Mouse (Mus musculus) retina, postnatal 7 days (tissue): ENCODE measurements at regions not wholly inside any gene's neighbourhood (a gene's known extent, or its start where the extent isn't known, plus 50 kb on each side); places are given as distances from the start of the nearest gene placed in this dataset.

ENCODE experiments used
- DNase-seq: peaks from one replicate; pipeline ENCODE4 v3.0.0-alpha.2; 2012; ENCODE audit warnings: low read depth, low spot score

DNA sequence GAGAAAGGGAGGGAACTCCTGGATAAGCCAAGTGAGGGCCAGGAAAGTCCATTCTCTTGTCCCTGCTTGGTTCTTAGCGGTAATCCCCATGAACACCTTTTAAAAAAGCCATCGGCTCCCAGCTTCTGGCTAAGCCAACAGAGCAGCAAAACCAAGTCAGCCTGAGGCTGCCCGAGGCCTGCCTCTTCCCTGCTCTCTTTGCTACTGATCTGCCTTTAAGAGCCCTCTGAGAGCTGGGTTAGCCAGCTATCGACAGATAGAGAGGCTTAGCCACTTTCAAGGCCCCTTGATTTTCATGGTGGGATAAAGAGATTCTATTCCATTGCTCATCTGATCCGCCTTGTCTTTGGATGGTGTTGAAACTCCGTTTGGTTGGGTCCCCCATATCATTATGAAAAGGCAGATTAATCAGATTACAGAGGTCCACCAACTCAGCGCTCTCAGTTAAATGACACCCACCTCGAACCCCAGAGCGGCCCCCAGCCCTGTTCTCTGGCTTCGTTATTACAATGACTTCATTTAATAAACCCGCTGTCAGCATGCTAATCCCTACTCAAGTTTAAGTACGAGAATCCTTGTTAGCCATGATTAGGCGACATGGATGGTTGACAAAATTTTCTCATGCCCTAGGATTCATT lies 66.1 kb downstream of the Slc4a3 start:
- DNase-seq = peak; percentile 11

DNA sequence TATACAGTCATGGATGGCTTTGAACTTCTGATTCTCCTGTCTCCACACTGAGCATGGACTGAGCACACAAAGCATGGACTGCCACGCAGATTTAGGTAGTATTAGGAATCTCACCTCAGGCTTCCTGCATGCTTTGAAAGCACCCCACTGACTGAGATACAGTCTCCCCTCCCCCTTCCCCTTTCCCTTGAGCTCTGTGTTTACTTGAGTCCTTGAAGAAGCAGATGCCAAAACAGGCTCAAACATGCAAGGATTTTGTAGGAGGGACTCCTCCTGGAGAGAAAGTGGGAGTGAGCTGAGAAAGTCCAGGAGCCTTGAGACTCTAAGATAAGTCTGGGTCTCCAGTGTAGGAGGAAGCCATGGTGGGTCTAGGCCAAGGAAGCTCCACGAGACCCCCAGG lies 67.1 kb downstream of the Slc4a3 start:
- no peak for DNase-seq

DNA sequence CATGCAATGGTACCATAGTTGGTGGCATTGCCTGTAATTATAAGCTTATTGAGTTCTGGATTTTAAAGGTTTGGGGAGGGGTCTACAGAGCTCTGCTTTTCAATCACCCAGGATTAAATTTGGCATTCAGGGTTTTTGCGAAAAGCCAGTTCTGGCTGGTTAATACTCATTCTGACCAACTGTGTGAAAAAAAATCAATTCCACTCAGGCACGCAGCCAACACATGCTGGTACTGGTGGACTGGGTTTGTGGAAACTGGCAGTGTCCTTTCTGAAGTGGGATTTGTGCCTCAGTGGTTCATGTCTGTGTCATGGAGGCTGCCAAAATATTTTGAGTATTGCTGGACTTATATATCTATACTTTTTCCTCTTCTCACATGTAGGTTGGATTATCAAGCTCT lies 70.9 kb downstream of the Slc4a3 start:
- DNase-seq = no peak

DNA sequence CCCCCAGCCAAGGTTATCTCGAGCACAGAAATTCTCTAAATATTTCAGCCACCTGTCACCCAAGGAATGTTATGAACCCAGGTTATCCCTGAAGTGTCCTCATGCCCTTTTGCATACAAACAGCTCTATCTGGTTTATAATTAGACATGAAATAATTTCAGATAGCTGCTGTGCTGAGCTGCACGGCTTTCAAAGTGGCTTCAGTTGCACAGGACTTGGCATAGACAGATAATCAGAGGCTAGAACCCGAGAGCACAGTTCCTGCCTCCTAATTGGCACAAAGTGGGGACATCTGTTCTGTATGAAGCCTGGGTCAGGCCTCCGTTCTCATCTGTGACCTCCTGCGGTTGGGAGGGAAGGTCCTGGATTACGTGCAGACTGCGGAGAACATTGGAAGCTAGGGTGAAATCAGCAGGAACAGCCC lies 72.3 kb downstream of the Slc4a3 start:
- DNase-seq = no peak

DNA sequence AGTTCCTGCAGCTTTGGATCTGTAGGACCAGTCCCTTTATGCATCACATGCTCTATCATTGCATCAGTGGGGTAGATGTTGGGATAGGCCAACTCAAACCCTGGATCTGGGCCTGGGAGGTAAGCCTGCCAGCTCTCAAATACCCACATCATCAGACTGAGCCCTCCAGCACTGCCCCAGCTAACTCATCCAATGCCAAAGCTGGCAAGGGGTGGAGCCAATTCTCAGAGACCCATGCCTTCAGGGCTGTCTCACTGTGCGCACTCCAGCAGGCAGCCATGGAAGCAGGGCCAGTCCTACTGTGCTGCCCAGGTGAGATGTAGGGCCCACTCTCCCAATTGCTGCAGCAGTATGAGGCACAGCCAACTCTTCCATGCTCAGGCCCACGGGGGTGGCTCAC lies 84.2 kb downstream of the Slc4a3 start:
- DNase-seq = no peak

DNA sequence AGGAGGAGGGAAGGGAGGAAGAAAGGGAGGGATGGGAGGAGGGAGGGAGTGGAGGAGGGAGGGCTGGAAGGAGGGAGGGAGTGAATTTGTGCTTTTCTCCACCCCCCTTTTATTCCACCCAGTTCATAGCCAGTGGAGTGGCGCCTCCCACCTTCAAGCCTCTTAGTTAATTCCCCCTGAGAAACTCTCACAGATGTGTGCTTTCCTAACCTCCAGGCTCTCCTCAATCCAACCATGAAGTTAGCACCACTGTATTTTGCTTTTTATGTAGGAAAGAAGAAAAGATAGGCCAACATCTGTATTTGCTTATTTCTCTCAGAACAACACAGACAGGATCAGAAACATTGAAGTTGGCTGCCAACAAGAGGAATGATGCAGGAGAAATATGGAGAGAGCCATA lies 85.7 kb downstream of the Slc4a3 start:
- no peak for DNase-seq

DNA sequence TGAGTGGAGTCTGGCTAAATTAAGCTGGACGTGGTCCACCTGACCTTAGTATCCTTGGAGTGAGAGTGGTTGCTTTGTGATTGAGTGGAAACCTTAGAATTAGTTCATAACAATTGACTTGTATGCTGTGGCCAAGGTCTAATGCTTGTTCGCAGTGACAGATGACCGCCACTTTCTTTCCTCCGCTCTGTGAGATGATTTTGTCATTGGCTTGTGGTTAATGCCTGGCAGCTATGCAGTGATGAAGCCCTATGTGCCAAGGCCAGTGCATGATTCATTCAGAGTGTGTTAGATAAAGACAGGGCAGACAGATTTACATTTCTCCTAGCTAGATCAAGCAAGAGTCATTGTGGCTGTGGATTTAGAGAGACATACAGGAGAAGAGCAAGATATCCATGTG lies 89.5 kb downstream of the Slc4a3 start:
- no peak for DNase-seq

DNA sequence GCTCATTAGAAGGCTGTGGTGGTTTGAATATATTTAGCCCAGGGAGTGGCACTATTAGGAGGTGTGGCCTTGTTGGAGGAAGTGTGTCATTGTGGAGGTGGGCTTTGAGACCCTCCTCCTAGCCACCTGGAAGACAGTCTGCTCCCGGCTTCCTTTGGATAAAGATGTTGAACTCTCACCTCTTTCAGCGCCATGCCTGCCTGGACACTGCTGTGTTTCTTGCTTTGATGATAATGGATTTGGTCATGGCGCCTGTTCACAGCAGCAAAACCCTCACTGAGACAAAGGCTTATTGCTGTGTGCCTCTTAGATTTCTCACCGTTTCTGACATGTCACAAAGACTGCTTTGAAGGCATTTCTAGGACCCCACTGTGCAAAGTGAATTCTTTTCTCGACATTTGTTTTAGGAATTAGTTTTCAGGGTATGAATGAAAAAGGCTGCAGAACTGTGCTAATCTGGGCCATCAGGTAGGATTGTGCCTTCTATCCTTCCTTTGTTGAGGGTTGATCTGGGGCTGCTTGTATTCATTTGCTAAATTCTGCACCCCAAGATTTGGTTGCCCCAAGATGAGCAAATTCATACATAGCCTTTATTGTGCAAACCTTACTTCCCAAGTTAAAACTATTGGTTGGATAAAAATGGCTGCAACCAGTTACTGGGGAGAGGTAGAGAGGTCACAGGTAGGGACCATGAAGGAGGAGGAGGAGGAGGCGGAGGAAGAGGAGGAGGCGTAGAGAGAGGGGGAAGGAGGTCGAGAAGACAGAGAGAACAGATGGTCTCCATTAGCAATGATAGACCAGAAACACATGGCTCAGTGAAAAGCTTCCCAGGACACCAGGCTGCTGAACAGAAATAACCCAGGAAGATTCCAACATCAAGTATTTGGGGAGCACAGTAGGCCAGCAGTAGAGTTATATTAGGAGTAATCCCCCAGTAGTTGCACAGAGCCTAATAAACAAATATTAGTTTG lies 93.2 kb downstream of the Slc4a3 start:
- no peak for DNase-seq

DNA sequence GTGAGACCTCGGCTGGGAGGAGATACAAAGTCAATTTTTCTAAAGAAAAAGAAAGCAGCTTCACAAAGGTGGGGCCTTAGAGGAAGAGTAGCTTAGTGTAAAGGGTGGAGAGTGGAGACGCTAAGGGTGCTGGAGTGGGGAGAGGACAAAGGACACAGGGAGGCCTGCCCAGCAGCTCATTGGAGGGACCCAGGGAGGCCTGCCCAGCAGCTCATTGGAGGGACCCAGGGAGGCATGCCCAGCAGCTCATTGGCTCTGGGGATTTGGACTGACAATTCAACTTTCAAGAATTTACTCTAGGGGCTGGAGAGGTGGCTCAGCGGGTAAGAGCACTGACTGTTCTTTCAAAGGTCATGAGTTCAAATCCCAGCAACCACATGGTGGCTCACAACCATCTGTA lies 96.4 kb downstream of the Slc4a3 start:
- DNase-seq = no peak

DNA sequence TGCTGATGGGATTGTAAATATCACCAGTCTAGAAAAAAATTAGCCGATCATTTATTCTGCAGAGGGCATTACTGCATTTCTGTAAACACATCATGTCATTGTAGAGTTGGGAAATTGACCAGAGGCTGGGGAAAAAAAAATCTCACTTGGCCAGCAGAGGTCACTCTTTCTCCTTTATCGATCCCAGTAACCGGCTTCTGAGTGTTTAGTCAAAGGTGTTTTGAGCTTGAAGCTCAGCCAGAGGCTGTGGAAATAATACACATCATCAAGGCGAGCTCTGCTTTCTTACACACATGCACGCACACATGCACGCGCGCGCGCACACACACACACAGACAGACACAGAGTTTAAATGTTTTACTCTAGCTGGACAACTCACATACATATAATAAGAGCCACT lies 106.5 kb downstream of the Slc4a3 start:
- DNase-seq = peak; percentile 59

DNA sequence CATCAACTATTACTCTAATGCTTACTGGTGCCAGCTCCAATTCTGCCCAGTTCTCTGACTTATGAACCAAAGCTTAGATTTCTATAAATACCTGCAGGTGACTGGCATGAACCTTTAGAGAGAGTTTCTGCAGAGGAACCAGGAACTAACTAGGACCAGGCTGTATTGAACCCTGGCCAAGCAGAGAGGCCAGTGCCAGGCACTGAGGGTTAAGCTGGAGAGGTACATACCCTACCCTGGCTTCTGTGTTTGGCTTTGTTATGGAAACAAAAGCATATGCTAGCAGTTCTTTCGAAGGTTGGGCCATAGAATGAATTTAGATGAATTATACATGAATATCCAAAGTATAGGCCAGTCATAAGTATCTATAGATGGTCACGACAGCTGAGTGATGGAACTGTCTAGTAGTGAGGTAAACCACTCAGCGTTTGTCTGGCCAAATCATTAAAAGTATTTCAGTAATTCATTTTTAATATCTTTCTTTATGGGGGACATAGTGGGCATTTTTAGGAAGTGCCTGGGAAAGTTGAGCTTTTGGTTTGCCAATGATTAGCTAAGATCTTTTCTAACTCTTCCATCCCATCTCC lies 107.0 kb downstream of the Slc4a3 start:
- DNase-seq = no peak

DNA sequence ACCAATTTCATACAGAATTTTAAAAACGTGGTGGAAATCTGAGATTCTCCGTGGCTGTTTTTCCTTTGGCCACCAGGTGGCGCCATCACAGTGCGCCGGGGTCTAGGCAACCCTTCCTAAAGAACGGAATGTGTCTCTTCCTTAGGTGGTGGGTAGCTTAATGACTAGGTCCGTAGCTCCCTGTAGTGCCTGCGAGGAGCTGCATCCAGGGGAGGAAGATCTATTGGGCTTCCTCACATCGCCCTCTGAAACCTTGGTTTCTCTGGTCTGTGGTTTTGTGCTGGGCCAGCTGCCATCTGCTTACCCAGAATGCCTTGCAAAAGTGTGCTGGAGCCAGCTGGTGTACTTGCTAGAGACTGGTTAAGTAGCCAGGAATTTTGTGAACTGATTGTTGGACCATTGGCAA lies 107.6 kb downstream of the Slc4a3 start:
- DNase-seq = peak; percentile 49

DNA sequence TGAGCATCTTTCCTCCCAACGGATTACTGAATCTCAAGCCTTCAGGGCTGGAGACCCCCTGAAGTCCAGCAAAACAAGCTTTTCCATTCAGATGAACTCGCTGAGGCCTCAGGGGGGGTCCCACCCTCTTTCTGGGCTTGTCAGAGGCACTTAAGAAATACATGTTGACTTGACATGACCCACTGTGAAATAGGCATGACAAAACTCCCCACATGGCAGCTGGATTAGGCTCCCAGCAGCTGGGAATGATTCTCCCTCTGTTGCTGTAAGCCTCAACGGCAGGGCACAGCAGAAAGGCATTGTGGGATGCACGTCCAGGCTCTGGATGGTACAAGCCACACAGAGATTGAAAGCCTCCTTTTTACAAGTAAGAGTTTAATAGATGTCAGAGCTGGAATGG lies 110.5 kb downstream of the Slc4a3 start:
- DNase-seq = no peak

DNA sequence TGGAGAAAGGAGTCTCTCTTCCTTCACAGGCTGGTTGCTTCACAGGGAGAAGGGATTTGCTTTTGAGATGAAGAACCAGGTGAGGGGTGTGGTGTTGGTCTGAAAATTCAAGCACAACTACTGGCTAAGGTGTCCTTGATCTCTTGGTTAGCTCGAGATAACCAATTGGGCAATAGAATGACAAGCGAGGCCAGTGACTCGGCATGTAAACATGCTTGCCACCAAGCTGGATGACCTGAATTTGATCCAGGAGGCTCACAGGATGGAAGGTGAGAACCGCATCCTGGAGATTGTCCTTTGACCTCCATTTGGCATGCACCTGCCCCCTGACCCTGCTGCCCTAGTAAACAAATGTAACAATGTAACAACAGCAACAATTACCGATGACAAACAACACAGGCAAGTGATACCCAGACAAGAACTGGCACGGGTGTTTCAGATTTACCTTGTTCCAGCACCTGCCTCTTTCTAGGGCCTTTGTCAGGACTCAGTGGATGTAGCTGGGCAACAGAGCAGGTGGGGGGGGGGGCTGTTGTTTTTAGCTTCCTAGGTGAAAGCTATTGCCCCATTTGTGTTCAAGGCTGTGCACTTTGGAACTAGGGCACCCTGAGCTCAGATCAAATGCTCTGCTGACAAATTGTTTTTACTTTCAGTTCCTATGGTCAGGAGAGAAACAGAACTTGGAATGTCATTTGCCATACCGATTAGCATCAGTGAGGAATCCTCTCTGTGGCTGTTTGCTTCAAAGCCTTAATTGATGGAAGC lies 114.5 kb downstream of the Slc4a3 start:
- no peak for DNase-seq

DNA sequence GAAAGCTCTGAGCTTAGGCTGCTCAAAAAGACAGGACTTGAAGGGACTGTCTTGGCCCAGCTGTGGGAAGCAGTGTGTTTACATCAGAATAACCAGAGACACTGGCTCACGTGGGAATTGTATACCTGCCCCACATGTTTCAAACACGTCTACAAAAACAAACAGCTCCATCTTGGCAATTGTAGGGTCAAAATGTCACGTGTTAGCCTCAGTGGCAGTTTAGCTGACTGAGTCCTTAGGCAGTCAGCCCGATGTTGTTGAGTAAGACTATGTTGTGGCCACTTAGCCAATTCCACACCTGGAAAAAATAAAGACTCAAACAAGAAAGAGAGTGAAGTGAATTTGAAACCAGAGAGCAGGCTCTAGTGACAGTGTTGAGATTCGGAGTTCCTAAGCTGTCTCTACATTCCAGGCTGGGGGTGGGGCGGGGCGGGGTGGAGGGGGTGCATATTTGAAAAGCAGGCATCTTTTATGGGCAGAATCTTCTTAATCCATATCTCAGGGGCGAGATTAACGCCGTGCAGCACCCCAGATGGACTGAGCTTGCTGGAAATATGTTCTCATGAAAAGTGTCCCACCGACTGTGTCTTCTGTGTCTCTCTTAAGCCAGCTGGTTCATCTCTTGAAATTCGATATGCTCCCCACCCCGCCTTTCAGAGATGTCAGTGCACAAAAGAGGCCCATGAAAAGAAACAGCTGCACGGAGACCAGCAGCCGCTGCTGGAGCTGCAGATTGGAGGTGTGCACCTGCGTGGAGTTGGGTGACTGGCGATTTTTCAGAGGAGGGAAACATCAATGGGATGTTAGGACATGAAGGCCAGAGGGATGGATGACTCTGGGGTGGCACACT lies 116.3 kb downstream of the Slc4a3 start:
- DNase-seq = no peak

DNA sequence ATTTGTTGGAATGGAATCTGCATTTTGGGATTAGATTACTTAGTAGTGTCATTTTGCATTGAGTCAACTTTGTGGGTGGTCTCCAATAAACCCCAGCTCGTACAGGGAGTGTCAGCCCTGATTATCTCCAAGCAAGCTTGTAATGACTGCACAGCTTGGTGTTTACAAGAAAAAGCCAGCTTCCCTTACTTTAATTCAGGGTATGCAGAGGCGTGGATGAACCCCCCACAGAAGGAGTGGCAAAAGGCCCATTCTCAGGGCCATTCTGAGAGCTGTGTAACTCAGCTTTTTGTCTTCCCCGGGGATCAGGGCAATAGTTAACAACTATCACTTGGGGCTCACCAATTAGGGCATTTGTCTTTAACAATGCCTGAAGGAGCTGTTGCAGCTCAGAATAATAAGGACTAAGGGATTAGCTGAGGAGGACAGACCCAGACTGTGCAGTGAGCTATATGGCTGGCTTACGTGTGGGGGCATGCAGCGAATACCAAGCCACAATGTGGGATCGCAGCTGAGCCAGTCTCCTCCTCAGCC lies 121.7 kb downstream of the Slc4a3 start:
- DNase-seq = no peak

DNA sequence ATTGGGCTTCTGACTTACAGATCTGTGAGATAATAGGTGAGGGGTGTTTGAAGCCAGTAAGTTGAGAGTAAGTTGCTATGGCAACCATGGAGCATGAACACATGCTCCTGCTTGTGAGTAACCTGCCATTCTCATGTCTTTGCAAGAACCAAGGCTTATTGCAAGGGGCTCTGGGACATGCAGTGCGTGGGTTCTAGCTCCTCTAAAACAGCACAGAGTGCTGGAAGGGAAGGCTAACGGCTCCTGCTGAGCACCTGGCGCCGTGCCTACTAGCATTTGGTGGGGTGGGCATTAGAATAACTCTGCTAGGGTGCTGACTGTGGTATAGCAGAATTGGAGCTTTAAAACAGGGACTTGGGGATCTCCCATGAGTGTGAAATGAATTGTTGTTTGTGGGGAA lies 130.2 kb downstream of the Slc4a3 start:
- DNase-seq = no peak

DNA sequence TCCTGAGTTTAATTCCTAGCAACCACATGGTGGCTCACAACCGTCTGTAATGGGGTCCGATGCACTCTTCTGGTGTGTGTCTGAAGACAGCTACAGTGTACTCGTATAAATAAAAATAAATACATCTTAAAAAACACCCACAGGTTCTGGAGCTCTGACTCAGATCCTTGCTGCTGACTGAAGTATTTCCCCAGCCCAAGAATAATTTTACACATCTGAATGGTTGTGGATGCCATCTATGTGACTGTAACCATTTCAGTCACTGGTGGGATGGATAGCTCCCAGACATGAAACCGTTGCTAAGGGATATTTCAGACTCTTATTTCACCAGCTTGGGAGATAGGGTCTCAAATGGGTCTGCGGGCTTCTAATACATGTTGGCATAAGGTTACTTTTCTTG lies 131.6 kb downstream of the Slc4a3 start:
- no peak for DNase-seq

DNA sequence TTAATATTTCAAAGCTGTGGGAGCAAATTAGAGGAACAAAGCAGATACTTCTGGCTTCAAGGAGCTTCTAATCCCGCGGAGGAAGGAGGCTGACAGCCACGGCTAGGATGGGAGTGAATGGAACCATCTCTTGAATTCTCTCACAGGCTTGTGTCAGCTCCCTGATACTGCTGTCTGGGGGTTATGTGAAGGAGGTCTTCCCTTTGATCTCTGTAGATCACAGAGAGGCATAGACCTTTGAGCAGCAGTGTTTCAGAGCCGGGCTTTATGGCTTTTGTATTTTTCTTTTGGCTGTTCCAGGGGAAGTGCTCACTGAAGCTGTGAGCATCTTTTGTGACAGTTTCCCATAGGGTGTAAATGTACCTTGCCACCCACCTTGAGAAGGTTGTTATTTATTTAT lies 132.2 kb downstream of the Slc4a3 start:
- DNase-seq = no peak

DNA sequence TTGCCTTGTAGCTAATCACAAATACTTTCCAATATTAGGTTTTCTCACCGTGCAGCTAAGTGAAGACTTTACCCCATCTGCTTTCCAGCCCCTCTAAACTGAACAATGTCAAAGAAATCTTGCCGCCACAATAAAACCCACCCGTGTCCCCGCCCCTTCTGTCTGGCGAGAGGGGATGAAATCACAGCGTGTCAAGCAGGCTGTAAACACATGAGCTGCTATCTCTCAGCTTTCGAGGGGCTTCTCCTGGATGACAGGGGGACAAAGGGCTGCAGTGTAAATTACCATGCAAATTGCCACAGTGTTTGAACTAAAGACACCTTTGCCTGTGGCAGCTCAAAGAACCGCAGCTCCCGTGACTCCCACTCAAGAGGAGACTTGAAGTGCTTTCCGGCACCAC lies 134.3 kb downstream of the Slc4a3 start:
- no peak for DNase-seq

DNA sequence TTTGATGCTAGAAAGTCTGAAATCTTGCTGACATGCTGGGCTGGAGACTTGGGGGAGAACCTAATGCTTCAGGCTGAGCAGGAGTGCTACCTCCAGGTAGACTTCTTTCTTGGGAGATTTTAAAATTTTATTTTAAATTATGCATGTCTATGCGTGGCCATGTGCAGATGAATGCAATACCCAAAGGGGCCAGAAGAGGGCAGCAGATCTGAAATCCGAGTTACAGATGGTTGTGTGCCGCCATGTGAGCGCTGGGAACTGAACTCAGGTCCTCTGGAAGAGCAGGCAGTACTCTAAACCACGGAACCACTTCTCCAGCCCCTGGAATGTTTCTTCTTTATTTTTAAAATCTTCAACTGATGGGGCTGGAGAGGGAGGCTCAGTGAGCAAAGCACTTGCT lies 135.8 kb downstream of the Slc4a3 start:
- no peak for DNase-seq
